Mouse (Mus musculus) adrenal gland, postnatal 14 days (tissue): ENCODE results near the gene C1rl. TPM values are rescaled to one million over a fixed set of nuclear protein-coding genes. Genes with fewer than 3 reads are reported as not detected.
A peak's percentile ranks its signal among the peaks of the same experiment; 100 is the strongest.
"Not testable (repeated sequence)": the region's sequence is repeated elsewhere in the genome, so short reads cannot be mapped to it uniquely, and the experiment has no call there.

Source experiments
- DNase-seq: peaks from one replicate; pipeline ENCODE4 v3.0.0; 2021; ENCODE audit warnings: mixed read lengths
- total RNA-seq: library from RNA; stranded (reverse); gene quantifications from 2 replicates; pipeline ENCODE4 v1.2.3, GENCODE M21; 2021

Gene C1rl
- total RNA-seq, 1 experiment from 2014 or later = 17.6 TPM

- DNase-seq = no peak
These were observed 12.1 kb downstream of the C1rl start for GRCm38 (mm10) chr6:124505028-124505427.

- DNase-seq = no peak
These were observed 14.1 kb downstream of the C1rl start for GRCm38 (mm10) chr6:124506991-124507390.

GRCm38 (mm10) chr6:124508292-124508691, 15.4 kb downstream of the C1rl start:
- no peak for DNase-seq

- DNase-seq = not testable (repeated sequence)
These were observed 16.3 kb downstream of the C1rl start for GRCm38 (mm10) chr6:124509192-124509591.

- DNase-seq = no peak
These were observed 19.0 kb downstream of the C1rl start for GRCm38 (mm10) chr6:124511936-124512335.

GRCm38 (mm10) chr6:124512355-124512836, 19.5 kb downstream of the C1rl start, which contains the start of gene C1ra:
TSS of gene C1ra (plus strand) at chr6:124512405.
- peak; percentile 78 for DNase-seq

- DNase-seq = not testable (repeated sequence)
These were observed 24.8 kb downstream of the C1rl start for GRCm38 (mm10) chr6:124517733-124518132.

- DNase-seq = peak; percentile 46
These were observed 29.2 kb downstream of the C1rl start for GRCm38 (mm10) chr6:124522082-124522481.

- DNase-seq = no peak
These were observed 35.0 kb downstream of the C1rl start for GRCm38 (mm10) chr6:124527881-124528280.

GRCm38 (mm10) chr6:124531077-124531476, 38.2 kb downstream of the C1rl start:
- DNase-seq = no peak

GRCm38 (mm10) chr6:124536125-124536829, 43.4 kb downstream of the C1rl start:
- DNase-seq = not testable (repeated sequence)

- not testable (repeated sequence) for DNase-seq
These were observed 48.3 kb downstream of the C1rl start for GRCm38 (mm10) chr6:124541176-124541575.

GRCm38 (mm10) chr6:124542284-124542683, 49.4 kb downstream of the C1rl start, which contains the start of gene C1s1:
TSS of gene C1s1 (minus strand) at chr6:124542359.
- peak; percentile 72 for DNase-seq

GRCm38 (mm10) chr6:124544466-124544865, 51.6 kb downstream of the C1rl start:
- peak; percentile 52 for DNase-seq

GRCm38 (mm10) chr6:124545425-124545824, 52.5 kb downstream of the C1rl start:
- DNase-seq = no peak

- not testable (repeated sequence) for DNase-seq
These were observed 55.1 kb downstream of the C1rl start for GRCm38 (mm10) chr6:124547979-124548378.

- DNase-seq = no peak
These were observed 56.2 kb downstream of the C1rl start for GRCm38 (mm10) chr6:124549023-124549550.

GRCm38 (mm10) chr6:124552766-124553165, 59.9 kb downstream of the C1rl start:
- DNase-seq = no peak

- DNase-seq = not testable (repeated sequence)
These were observed 63.0 kb downstream of the C1rl start for GRCm38 (mm10) chr6:124555956-124556355.
